Mouse (Mus musculus) lung, postnatal 4 days (tissue): ENCODE data around the gene Ap5b1.

Experiments
- DNase-seq, 2 experiments: peaks; one replicate each; pipeline ENCODE4 v3.0.0; 2021

Gene Ap5b1

DNA sequence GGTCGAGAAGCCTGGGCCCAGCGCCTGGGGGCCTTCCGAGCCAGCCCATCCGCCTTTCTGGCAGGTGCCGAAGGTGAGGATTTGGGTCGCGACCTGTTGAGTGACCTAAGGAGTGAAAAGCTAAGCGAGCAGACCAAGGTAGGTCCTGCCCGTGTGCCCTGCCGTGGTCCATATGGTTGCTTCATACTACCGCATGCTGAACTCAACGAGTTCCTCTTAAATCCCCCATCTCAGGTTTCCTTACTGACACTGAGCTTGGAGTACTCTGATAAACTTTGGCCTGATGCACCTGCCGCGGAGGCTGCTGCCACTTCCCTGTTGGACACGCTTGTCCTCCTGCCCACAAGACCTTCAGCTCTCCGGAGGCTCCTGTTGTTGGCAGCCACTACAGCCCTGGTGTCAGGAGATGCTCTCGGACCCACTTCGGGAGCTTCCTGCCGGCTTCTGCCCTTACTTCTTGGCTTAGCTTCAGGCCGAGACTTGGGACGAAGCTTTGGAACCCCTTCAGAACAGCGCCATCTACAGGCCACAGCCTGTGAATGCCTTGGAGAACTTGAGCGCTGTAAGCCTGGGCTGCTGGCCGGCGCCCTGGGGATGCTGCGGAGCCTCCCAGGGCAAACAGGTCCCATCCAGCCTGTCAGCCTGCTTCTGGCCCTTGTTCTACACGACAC, 780 bp downstream of the Ap5b1 start:
- DNase-seq = peak; percentile 86 to 90

DNA sequence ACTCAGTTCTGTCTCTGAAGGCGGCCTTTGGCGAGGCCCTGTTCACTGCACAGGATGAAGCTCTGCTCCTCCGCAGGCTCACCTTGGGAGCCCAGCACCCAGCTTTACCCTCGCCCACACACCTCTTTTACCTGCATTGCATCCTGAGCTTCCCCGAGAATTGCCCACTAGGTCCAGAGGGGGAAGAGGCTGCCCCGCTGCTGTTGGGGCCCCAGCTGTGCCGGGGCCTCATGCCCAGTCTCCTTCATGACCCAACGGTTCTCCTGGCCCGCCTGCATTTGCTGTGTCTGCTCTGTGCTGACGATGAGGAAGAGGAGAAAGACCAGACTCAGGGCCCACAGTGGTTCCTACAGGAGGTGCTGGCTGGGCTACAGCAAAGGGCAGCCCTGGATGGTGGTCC, 1.7 kb downstream of the Ap5b1 start:
- no peak for DNase-seq

GRCm38 (mm10) chr19:5570353-5571246, 2.8 kb downstream of the Ap5b1 start:
- DNase-seq = no peak

DNA sequence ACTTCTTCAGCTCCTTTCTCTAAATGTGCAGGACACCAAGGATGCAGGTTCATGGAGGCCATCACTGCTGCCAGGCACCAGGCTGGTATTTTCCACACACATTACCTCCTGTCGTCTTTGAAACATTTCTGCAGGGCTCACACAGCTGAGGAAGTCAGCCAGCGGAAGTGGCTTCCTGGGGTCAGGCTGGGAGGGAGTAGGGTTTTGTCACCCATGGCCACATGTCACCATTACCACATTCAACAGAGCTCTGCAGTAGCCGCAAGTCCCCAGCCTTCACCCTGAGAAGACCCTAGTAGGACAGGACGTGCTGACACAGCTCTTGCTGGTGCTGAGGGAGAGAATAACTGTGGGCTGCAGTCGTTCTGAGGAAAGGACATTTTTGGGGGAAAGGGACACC, 4.0 kb downstream of the Ap5b1 start:
- DNase-seq = peak; percentile 56 to 58

DNA sequence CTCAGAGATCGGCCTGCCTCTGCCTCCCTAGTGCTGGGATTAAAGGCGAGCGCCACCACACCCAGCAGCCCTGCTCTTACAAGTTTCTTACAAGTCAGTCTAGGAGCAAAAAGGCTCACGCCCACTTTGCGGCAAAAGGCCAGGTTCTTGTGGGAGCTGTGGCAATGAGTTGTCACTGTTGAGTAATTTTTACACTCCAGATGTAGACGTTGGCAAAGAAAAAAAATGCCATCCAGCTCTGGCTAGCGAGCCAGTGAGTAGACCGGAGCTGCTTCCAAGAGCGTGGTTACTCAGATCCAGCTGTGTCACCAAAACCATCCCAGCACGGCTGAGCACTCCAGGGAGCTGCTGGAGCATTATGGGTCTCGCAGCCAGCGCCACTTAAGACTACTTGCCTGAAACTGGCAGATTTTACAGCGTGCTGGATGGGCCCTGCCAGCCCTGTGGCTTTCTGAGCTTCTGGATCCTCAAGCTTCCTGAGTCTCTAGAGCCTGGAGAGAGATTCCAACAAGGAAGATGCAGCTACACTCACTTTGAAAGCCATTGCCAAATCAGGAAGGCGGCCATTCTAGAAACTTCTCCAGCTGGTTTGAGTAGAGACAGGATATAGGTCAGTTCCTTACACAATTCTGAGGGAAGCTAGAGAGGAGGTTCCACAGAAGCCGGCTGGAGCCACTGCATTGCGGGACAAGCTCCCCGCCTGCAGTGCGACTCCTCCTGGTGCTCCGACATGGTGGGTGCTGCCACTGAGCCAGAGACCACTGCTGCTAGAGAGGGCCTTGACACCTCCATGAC, 4.7 kb downstream of the Ap5b1 start:
- DNase-seq = peak; percentile 76 to 82

- no peak for DNase-seq
Measured at GRCm38 (mm10) chr19:5575336-5575735, 7.5 kb downstream of the Ap5b1 start.

- DNase-seq = no peak
Measured at GRCm38 (mm10) chr19:5579971-5580370, 12.1 kb downstream of the Ap5b1 start.

DNA sequence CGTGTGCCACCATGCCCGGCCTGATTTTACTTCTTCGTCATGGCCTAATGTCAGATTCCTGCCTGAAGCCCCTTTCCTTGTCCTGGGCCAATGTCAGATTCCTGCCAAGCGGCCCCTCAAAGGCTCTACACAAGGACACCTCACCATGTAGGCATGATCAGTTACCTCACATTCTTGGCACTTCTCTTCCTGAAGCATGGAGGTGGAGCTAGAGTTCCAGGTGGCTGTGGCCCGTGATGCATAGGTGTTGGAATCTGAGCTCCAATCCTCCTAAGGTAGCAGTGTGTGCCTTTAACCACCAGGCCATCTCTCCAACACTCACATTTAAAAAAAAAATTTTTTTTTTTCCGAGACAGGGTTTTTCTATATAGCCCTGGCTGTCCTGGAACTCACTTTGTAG, 13.0 kb downstream of the Ap5b1 start:
- DNase-seq = no peak

- no peak for DNase-seq
Measured at GRCm38 (mm10) chr19:5581995-5582394, 14.2 kb downstream of the Ap5b1 start.

- DNase-seq = no peak
Measured at GRCm38 (mm10) chr19:5589159-5589558, 21.3 kb downstream of the Ap5b1 start.

GRCm38 (mm10) chr19:5591888-5592287, 24.1 kb downstream of the Ap5b1 start:
- DNase-seq = no peak

DNA sequence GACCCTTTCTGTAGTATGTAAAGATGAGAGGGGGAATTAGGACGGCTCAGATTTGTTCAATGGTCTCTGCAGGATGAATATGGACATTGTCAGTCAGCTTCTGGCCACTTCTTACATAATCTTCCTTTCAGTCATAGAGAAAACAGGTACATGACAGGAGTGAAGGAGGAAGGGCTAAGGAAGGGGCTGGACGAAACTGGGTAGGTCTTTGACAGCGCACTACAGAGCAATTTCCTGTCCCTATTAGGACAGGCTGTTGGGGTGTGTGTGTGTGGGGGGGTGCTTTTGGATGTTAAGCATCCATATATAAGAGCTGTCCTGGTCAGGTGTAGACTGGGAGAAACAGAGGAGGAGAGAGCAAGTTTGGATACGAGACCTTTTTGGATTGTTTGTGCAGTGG, 31.4 kb downstream of the Ap5b1 start:
- DNase-seq = no peak

GRCm38 (mm10) chr19:5601752-5602541, 34.1 kb downstream of the Ap5b1 start, which contains the start of gene Rnaseh2c:
Gene Rnaseh2c (plus strand): TSS chr19:5601873.
- peak; percentile 79 to 81 for DNase-seq

- DNase-seq = no peak
Measured at GRCm38 (mm10) chr19:5603664-5604063, 35.8 kb downstream of the Ap5b1 start.

- no peak for DNase-seq
Measured at GRCm38 (mm10) chr19:5605126-5605525, 37.3 kb downstream of the Ap5b1 start.

- no peak for DNase-seq
Measured at GRCm38 (mm10) chr19:5606196-5606595, 38.4 kb downstream of the Ap5b1 start.

DNA sequence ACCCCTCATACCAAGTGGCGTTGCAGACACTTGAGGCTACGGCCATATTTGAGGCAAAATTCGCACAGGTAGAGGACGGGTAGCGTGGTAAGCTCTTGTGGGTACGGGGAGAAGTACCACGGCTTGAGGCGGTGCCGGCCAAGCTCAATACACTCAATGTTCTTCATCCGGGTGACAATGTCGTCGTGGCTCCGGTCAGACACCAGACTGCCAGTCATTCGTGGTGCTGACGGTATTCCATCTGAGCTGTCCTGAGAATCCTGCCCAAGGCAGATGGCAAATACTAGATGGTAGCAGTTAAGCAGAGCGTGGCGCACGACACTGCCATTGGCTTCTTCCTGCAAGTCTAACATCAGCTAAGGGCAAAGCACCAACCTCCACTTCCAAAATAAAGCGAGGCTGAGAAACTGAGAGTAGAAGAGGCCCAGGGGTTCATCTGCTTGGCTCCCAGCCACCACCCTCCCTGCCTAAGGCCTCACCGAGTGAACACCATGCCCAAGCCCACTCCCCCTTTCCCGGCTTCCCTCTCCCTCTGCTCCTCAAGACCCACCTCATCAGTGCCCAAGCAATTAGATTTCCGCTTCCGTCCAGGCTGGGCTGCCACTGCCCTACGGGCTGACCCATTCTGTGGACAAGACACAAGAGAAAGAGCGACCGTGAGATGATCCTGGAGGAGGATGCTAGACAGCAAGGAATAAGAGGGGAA, 40.0 kb downstream of the Ap5b1 start:
- DNase-seq = no peak

GRCm38 (mm10) chr19:5608707-5609106, 40.9 kb downstream of the Ap5b1 start:
- no peak for DNase-seq

GRCm38 (mm10) chr19:5609171-5609546, 41.3 kb downstream of the Ap5b1 start:
- DNase-seq = no peak

DNA sequence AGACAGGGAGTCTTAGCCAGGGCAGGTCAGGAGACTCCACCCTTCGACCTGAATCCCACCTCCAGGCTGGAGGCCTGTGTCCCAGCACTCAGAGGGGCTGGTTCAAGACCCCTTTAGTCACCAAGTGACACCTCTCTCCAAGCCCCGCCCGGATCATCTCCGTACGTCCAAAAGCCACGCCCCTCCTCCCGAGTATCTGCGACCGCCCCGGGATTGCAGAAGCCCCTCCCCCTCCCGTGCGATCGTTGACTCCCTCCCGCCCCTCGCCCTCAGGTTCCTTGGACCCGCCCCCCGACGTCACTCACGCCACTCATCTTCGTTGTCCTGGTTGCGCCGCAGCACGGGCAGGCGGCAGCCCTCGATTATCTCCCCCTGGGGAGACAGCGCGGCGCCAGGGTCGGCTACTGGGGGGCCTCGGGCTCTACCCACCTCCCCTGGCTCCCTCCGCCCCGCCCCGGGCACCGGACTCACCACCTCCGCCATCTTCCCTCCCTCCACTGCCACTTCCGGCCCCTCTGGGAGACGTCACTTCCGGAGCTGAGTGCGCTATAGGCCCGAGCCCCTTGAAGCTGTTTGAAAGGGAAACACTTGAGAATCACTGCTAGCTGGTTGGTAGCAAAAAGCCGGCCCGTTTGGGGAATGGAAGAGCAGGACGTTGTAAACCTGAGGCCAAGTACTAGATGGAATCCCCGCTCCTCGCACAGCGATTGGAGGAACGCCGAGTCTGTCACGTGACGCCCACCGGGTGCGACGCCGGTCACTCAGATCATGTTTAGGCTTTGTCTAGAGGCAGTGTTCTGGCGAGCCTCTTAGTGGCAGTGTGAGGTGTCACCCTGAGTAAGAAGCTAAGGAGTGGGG, 42.0 kb downstream of the Ap5b1 start, which contains the start of gene Kat5:
TSS of gene Kat5 (minus strand) at position 691 of the 858 bp plus-strand sequence.
- DNase-seq = peak; percentile 94

DNA sequence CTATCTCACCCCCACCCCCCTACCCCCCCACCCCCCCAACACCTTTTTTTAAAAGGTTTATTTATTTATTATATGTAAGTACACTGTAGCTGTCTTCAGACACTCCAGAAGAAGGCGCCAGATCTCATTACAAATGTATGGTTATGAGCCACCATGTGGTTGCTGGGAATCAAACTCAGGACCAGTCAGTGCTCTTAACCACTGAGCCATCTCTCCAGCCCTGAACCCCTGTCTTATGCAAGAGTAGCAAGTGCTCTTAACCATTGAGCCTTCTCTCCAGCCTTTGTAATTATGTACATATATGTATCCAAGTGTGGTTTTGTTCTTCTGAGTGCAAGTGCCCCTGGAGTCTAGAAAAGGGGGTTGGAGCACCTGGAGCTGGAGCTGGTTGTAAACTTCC, 44.1 kb downstream of the Ap5b1 start:
- peak in 1 of 2 experiments; percentile 25 for DNase-seq
